Mouse (Mus musculus): ENCODE measurements around the gene Bri3. TPM values are rescaled to one million over a fixed set of nuclear protein-coding genes. Genes with fewer than 3 reads are reported as not detected.

Bri3 gene
- polyA plus RNA-seq, 1 experiment, result 1.5 TPM

GRCm38 (mm10) chr5:144279926-144280325 lies 35.7 kb downstream of the Bri3 start:
- Histone ChIP-seq H3K4me3 (replicated peaks) (no peak overlapping the region), H3K27me3 (ENCODE audit: control insufficient read depth) (no peaks in the 10 kb centered on the region), H3K36me3 (ENCODE audit: control insufficient read depth) (peaks cover 2% of the 10 kb centered on the region; the same call in 1 of the 2 replicates), H3K9me3 (ENCODE audit: control insufficient read depth, low read length) (no peaks in the 10 kb centered on the region), H3K4me1 (ENCODE audit: control insufficient read depth) (no peaks in the 10 kb centered on the region)
- TF ChIP-seq GATA1 (IDR thresholded peaks at IDR 0.05; ENCODE audit: low read length) (no peak), TAL1 (IDR thresholded peaks at IDR 0.05; ENCODE audit: low read length) (no peak)

- no peak for TF ChIP-seq GATA1 (IDR thresholded peaks at IDR 0.05; ENCODE audit: low read length)
- Histone ChIP-seq H3K4me3 (replicated peaks) (no peak overlapping the region), H3K27me3 (ENCODE audit: control insufficient read depth) (no peaks in the 10 kb centered on the region), H3K36me3 (ENCODE audit: control insufficient read depth) (peaks cover 2% of the 10 kb centered on the region; the same call in 1 of the 2 replicates), H3K4me1 (ENCODE audit: control insufficient read depth) (no peaks in the 10 kb centered on the region), H3K9me3 (ENCODE audit: control insufficient read depth, low read length) (no peaks in the 10 kb centered on the region)
These were observed 38.4 kb downstream of the Bri3 start for GRCm38 (mm10) chr5:144282470-144283260.

GRCm38 (mm10) chr5:144283551-144284031 lies 39.4 kb downstream of the Bri3 start:
- H3K4me1 ChIP-seq (ENCODE audit: control insufficient read depth), result no peaks in the 10 kb centered on the region
- no peaks in the 10 kb centered on the region for H3K27me3 ChIP-seq (ENCODE audit: control insufficient read depth)
- TF ChIP-seq GATA1 (IDR thresholded peaks at IDR 0.05; ENCODE audit: low read length), result no peak
- TF ChIP-seq TAL1 (IDR thresholded peaks at IDR 0.05; ENCODE audit: low read length), result no peak
- no peak overlapping the region for H3K4me3 ChIP-seq (replicated peaks)
- H3K9me3 ChIP-seq (ENCODE audit: control insufficient read depth, low read length), result no peaks in the 10 kb centered on the region
- peaks cover 2% of the 10 kb centered on the region; the same call in 1 of the 2 replicates for H3K36me3 ChIP-seq (ENCODE audit: control insufficient read depth)

- Histone ChIP-seq H3K9me3 (ENCODE audit: control insufficient read depth, low read length) (no peaks in the 10 kb centered on the region), H3K4me1 (ENCODE audit: control insufficient read depth) (no peaks in the 10 kb centered on the region), H3K4me3 (replicated peaks) (no peak overlapping the region), H3K36me3 (ENCODE audit: control insufficient read depth) (no peaks in the 10 kb centered on the region), H3K27me3 (ENCODE audit: control insufficient read depth) (no peaks in the 10 kb centered on the region)
- TF ChIP-seq GATA1 (IDR thresholded peaks at IDR 0.05; ENCODE audit: low read length), result no peak
- no peak for TF ChIP-seq TAL1 (IDR thresholded peaks at IDR 0.05; ENCODE audit: low read length)
These were observed 40.4 kb downstream of the Bri3 start for GRCm38 (mm10) chr5:144284599-144284998.

- Histone ChIP-seq H3K27me3 (ENCODE audit: control insufficient read depth) (no peaks in the 10 kb centered on the region), H3K4me1 (ENCODE audit: control insufficient read depth) (no peaks in the 10 kb centered on the region), H3K4me3 (replicated peaks) (no peak overlapping the region), H3K36me3 (ENCODE audit: control insufficient read depth) (no peaks in the 10 kb centered on the region), H3K9me3 (ENCODE audit: control insufficient read depth, low read length) (no peaks in the 10 kb centered on the region)
- no peak for TF ChIP-seq GATA1 (IDR thresholded peaks at IDR 0.05; ENCODE audit: low read length)
- TF ChIP-seq TAL1 (IDR thresholded peaks at IDR 0.05; ENCODE audit: low read length), result no peak
These were observed 42.5 kb downstream of the Bri3 start for GRCm38 (mm10) chr5:144286591-144287266.

GRCm38 (mm10) chr5:144287267-144287820 lies 43.1 kb downstream of the Bri3 start:
- no peaks in the 10 kb centered on the region for H3K9me3 ChIP-seq (ENCODE audit: control insufficient read depth, low read length)
- TF ChIP-seq GATA1 (IDR thresholded peaks at IDR 0.05; ENCODE audit: low read length) (no peak), TAL1 (IDR thresholded peaks at IDR 0.05; ENCODE audit: low read length) (no peak)
- H3K4me1 ChIP-seq (ENCODE audit: control insufficient read depth), result no peaks in the 10 kb centered on the region
- H3K27me3 ChIP-seq (ENCODE audit: control insufficient read depth), result no peaks in the 10 kb centered on the region
- no peak overlapping the region for H3K4me3 ChIP-seq (replicated peaks)
- H3K36me3 ChIP-seq (ENCODE audit: control insufficient read depth), result no peaks in the 10 kb centered on the region

- no peaks in the 10 kb centered on the region for H3K9me3 ChIP-seq (ENCODE audit: control insufficient read depth, low read length)
- no peak for TF ChIP-seq TAL1 (IDR thresholded peaks at IDR 0.05; ENCODE audit: low read length)
- TF ChIP-seq GATA1 (IDR thresholded peaks at IDR 0.05; ENCODE audit: low read length), result no peak
- no peaks in the 10 kb centered on the region for H3K27me3 ChIP-seq (ENCODE audit: control insufficient read depth)
- H3K4me1 ChIP-seq (ENCODE audit: control insufficient read depth), result no peaks in the 10 kb centered on the region
- H3K4me3 ChIP-seq (replicated peaks), result no peak overlapping the region
- no peaks in the 10 kb centered on the region for H3K36me3 ChIP-seq (ENCODE audit: control insufficient read depth)
These were observed 44.2 kb downstream of the Bri3 start for GRCm38 (mm10) chr5:144288391-144288790.

GRCm38 (mm10) chr5:144289769-144290440 lies 45.7 kb downstream of the Bri3 start:
- H3K27me3 ChIP-seq (ENCODE audit: control insufficient read depth), result no peaks in the 10 kb centered on the region
- no peaks in the 10 kb centered on the region for H3K4me1 ChIP-seq (ENCODE audit: control insufficient read depth)
- no peaks in the 10 kb centered on the region for H3K36me3 ChIP-seq (ENCODE audit: control insufficient read depth)
- H3K9me3 ChIP-seq (ENCODE audit: control insufficient read depth, low read length), result no peaks in the 10 kb centered on the region
- TF ChIP-seq GATA1 (IDR thresholded peaks at IDR 0.05; ENCODE audit: low read length) (no peak), TAL1 (IDR thresholded peaks at IDR 0.05; ENCODE audit: low read length) (no peak)
- H3K4me3 ChIP-seq (replicated peaks), result no peak overlapping the region

GRCm38 (mm10) chr5:144294908-144295307 lies 50.7 kb downstream of the Bri3 start:
- TF ChIP-seq GATA1 (IDR thresholded peaks at IDR 0.05; ENCODE audit: low read length) (no peak), TAL1 (IDR thresholded peaks at IDR 0.05; ENCODE audit: low read length) (no peak)
- H3K4me3 ChIP-seq (replicated peaks), result no peak overlapping the region
- H3K36me3 ChIP-seq (ENCODE audit: control insufficient read depth), result no peaks in the 10 kb centered on the region
- H3K4me1 ChIP-seq (ENCODE audit: control insufficient read depth), result no peaks in the 10 kb centered on the region
- H3K27me3 ChIP-seq (ENCODE audit: control insufficient read depth), result no peaks in the 10 kb centered on the region
- H3K9me3 ChIP-seq (ENCODE audit: control insufficient read depth, low read length), result no peaks in the 10 kb centered on the region

All from erythroblast, embryonic 14.5 days (primary cell).